ENCODE assay signal across 14 mouse cellular contexts in the genomic region with DNA sequence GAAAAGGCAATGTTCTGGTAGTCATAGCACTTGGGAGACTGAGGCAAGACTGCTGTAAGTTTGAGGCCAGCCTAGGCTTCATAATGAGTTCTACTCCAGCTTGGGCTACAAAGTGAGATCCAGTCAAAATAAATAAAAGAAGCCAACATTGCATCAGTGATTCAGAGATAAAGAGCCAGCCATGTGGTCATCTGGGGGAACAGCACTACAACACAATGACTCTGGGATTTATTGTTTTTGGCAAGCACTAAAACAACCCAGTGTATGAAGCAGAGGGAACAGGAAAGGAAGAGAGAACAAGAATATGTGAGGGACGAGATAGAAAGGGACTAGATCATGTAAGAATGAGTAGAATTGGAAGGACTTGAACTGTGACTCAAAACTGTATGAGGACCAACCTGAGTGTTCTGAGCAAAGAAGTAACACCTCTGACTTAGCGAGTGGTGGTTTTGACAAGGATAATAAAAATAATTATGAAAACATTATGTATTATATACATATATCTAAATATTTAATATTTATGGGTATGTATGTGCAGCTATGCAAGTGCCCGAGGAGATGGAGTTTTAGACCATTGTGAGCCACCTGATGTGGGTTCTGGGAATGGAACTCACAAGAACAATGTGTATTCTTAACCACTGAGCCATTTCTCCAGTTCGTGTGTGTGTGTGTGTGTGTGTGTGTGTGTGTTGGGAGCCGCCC. TPM values are rescaled to one million over a fixed set of nuclear protein-coding genes. Genes with fewer than 3 reads are reported as not detected.
DNase-seq lines count a peak whose midpoint lies in the region; ATAC-seq and TF ChIP-seq lines count a peak whose summit lies in the region.
"Had no signal": no experiment of that assay in that cellular context is flagged by ENCODE, and none has a peak within 500 bp of the region (broad histone marks: within the 10 kb centered on the region; RNA-seq: fewer than 3 reads in every experiment).

No protein-coding gene starts in this region.

- 71% methylated on average over 5 of the region's 5 CpGs for WGBS in liver, embryonic 11.5 days

- intact Hi-C loops in gastrocnemius, adult 2 months (cut with DNase I) = no loop called here
- intact Hi-C loops in gastrocnemius, postnatal 36 days (cut with DNase I) = no loop called here

- no peaks in the 10 kb centered on the region for H3K27me3 ChIP-seq in liver, embryonic 11.5 days (replicated peaks; ENCODE audit: control insufficient read depth, insufficient read depth, low read length)
- H3K27me3 ChIP-seq: embryonic facial prominence, embryonic 12.5 days; forebrain, embryonic 15.5 days; midbrain, embryonic 12.5 days; neural tube, embryonic 12.5 days had no signal

- H3K9ac ChIP-seq in liver, embryonic 11.5 days (ENCODE audit: low read depth, low read length) = no peak overlapping the region
- H3K9ac ChIP-seq: embryonic facial prominence, embryonic 12.5 days; forebrain, embryonic 15.5 days; midbrain, embryonic 12.5 days; neural tube, embryonic 12.5 days had no signal

- no peak for DNase-seq in gastrocnemius, adult 2 months
- no peak for DNase-seq in gastrocnemius, postnatal 36 days
- DNase-seq in thymus, postnatal 0 days (ENCODE audit: low spot score) = peak; percentile 31
- DNase-seq in thymus, postnatal 14 days = no peak
- no peak for DNase-seq in liver, embryonic 11.5 days (ENCODE audit: low spot score)
- DNase-seq in cerebellum, adult 9-10 months = no peak
- no peak for DNase-seq in cerebellum, postnatal 14 days
- no peak for DNase-seq in cerebellum, adult 11-12 months
- DNase-seq: heart, postnatal 4 days; kidney, adult 8-10 months had no signal

- H3K36me3 ChIP-seq in liver, embryonic 11.5 days (ENCODE audit: control insufficient read depth, insufficient read depth, low read length) = no peaks in the 10 kb centered on the region
- H3K36me3 ChIP-seq: embryonic facial prominence, embryonic 12.5 days; forebrain, embryonic 15.5 days; midbrain, embryonic 12.5 days; neural tube, embryonic 12.5 days had no signal

- H3K4me2 ChIP-seq in liver, embryonic 11.5 days = peak overlapping the region; percentile 22; the same call in 1 of the 2 replicates
- H3K4me2 ChIP-seq: embryonic facial prominence, embryonic 12.5 days; forebrain, embryonic 15.5 days; midbrain, embryonic 12.5 days; neural tube, embryonic 12.5 days had no signal

- no peak for ATAC-seq in liver, embryonic 11.5 days (replicated peaks; ENCODE audit: low FRiP score)
- ATAC-seq: forebrain, embryonic 15.5 days had no signal

- H3K4me3 ChIP-seq in gastrocnemius, adult 2 months = no peak overlapping the region
- no peak overlapping the region for H3K4me3 ChIP-seq in liver, embryonic 11.5 days (ENCODE audit: low read depth, low read length)
- H3K4me3 ChIP-seq: embryonic facial prominence, embryonic 12.5 days; forebrain, embryonic 15.5 days; midbrain, embryonic 12.5 days; neural tube, embryonic 12.5 days had no signal

- no peak for TF ChIP-seq CTCF in gastrocnemius, adult 2 months (IDR thresholded peaks at IDR 0.05)

- peak overlapping the region; percentile 46; the same call in 1 of the 2 replicates for H3K27ac ChIP-seq in gastrocnemius, adult 2 months
- no peak overlapping the region for H3K27ac ChIP-seq in liver, embryonic 11.5 days (ENCODE audit: low read depth, low read length)
- H3K27ac ChIP-seq: embryonic facial prominence, embryonic 12.5 days; forebrain, embryonic 15.5 days; midbrain, embryonic 12.5 days; neural tube, embryonic 12.5 days had no signal

- no peaks in the 10 kb centered on the region for H3K4me1 ChIP-seq in liver, embryonic 11.5 days (replicated peaks; ENCODE audit: control insufficient read depth, insufficient read depth, low read length)
- H3K4me1 ChIP-seq: embryonic facial prominence, embryonic 12.5 days; forebrain, embryonic 15.5 days; midbrain, embryonic 12.5 days; neural tube, embryonic 12.5 days had no signal

- no peaks in the 10 kb centered on the region for H3K9me3 ChIP-seq in liver, embryonic 11.5 days (ENCODE audit: control insufficient read depth, low read length)
- H3K9me3 ChIP-seq: embryonic facial prominence, embryonic 12.5 days; forebrain, embryonic 15.5 days; midbrain, embryonic 12.5 days; neural tube, embryonic 12.5 days had no signal

RNA-seq across cellular contexts. Expression of a gene that starts 19.9 kb away (rescaled TPM):
- under 1 TPM; 0.53 to 0.71 TPM for total RNA-seq in gastrocnemius, adult 2 months (2021)
- under 1 TPM; 0.82 to 0.86 TPM for total RNA-seq in gastrocnemius, postnatal 36 days (2021)
- polyA plus RNA-seq in thymus, postnatal 0 days (2015; fragmentation: Nextera tagmentation; extraction: Ambion mirVana) = 2.8 and 3.6 TPM in 2 replicates
- polyA plus RNA-seq in liver, embryonic 11.5 days (2014; fragmentation: Nextera tagmentation; extraction: Ambion mirVana) = 1.0 and 1.3 TPM in 2 replicates

RNA-seq across cellular contexts. Expression of a gene that starts 20.2 kb away (rescaled TPM):
- 10 to 100 TPM; 29.7 to 53.7 TPM for total RNA-seq in gastrocnemius, adult 2 months (2021)
- 10 to 100 TPM; 29.2 to 33.5 TPM for total RNA-seq in gastrocnemius, postnatal 36 days (2021)
- 29.8 and 35.7 TPM in 2 replicates for polyA plus RNA-seq in thymus, postnatal 0 days (2015; fragmentation: Nextera tagmentation; extraction: Ambion mirVana)
- polyA plus RNA-seq in liver, embryonic 11.5 days (2014; fragmentation: Nextera tagmentation; extraction: Ambion mirVana) = 27.7 and 28.5 TPM in 2 replicates

RNA-seq across cellular contexts. Expression of a gene that starts 54.7 kb away (rescaled TPM):
- total RNA-seq in gastrocnemius, adult 2 months (2021) = 1 to 10 TPM; 5.7 to 6.4 TPM
- total RNA-seq in gastrocnemius, postnatal 36 days (2021) = 1 to 10 TPM; 3.7 to 6.0 TPM
- 29.4 and 33.8 TPM in 2 replicates for polyA plus RNA-seq in thymus, postnatal 0 days (2015; fragmentation: Nextera tagmentation; extraction: Ambion mirVana)
- 59.7 and 60.5 TPM in 2 replicates for polyA plus RNA-seq in liver, embryonic 11.5 days (2014; fragmentation: Nextera tagmentation; extraction: Ambion mirVana)
